Mouse (Mus musculus) skeletal muscle tissue, adult 2 months (tissue): ENCODE results near the gene Cyp24a1.
"Not testable (repeated sequence)": the region's sequence is repeated elsewhere in the genome, so short reads cannot be mapped to it uniquely, and the experiment has no call there.

Experiments used
- DNase-seq: peaks from one replicate; pipeline ENCODE4 v3.0.0-alpha.2; 2012; ENCODE audit warnings: low read depth, low spot score

Cyp24a1 gene

GRCm38 (mm10) chr2:170494784-170495710 is 1.9 kb downstream of the Cyp24a1 start:
- DNase-seq: no peak

DNA sequence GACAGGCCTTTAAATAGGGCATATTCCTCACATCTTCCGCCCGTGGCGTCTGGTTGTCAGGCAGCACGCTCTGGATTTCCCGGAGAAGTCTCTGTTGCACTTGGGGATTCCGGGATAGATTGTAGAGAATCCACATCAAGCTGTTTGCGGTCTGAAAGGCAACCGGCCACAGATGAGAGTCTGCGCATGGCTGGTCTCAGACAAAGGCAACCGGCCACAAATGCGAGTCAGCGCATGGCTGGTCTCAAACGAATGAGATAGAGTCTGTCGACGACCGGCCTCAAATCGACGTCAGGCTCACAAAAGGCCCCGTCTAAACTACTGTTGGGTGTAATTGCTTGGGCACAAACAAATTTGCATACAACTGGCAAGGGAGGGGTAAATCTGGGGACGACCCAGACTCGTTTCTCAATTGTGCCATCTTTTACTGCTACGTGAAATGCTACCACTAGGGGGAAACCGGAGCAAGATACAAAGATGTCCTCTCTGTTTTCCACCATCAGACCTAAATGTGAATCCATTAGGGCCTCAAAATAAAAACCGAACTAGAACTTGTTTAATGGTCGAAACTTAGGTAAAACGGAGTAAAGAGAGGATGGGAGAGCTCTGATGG is 8.9 kb downstream of the Cyp24a1 start:
- no peak for DNase-seq

DNA sequence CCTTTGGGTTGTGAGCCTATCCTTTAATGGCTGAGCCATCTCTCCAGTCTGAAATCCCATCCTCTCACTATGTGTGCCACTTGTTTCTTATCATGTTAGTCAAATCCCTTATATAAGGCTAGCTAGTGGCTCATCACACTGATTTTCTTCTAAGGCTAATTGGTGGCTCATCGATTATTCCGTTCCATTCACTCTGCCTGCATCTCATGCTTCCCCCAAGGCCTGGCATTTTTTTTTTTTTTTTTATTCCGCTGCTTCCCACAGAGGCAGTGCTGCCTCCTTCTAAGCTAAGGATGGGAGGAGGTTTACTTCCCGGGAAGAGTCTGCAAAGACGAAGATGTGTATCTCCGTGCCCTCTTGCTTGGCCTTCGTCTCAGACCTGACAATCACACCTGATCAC is 9.7 kb downstream of the Cyp24a1 start:
- no peak for DNase-seq

GRCm38 (mm10) chr2:170483914-170484313 is 13.0 kb downstream of the Cyp24a1 start:
- DNase-seq: no peak

- no peak for DNase-seq
These were observed 14.9 kb downstream of the Cyp24a1 start for GRCm38 (mm10) chr2:170482019-170482540.

GRCm38 (mm10) chr2:170476643-170477042 is 20.3 kb downstream of the Cyp24a1 start:
- no peak for DNase-seq

DNA sequence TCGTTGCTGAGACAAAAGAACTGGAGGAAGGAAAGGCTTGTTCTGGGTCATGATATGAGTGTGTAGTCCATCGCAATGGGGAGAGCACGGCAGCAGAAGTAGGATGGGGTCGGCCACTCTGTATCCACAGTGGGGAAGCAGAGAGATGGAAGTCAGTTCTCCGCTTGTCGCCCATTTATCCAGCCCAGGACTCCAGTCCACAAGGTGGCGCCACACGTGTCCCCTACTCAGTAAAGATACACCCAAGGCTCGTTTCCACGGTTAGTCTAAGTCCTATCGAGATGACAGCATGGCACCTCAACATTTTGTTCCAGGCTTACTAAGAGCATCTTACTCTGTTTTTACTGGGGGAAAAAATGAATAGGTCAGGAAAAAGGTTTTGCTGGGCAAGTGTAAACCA is 20.7 kb downstream of the Cyp24a1 start:
- DNase-seq: no peak

DNA sequence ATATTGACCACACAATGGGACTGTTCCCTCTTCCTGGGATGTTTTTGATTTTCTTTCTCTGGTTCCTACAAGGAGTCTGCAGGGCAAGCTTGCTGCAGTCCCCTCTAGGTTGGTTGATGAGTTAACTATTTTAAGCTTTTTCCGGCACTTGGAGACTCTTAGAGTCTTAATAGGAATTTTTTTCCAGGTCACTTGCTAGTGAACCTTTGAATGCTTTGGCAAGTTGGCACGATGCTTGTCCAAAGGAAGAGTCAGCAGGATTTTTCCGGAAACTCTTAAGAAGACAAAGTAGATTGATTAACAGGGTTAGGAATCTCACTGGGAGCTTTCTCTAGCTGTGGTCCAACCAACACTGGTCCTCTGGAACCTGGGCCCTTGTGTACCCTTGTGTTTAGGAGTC is 21.8 kb downstream of the Cyp24a1 start:
- DNase-seq: no peak

GRCm38 (mm10) chr2:170474125-170474524 is 22.8 kb downstream of the Cyp24a1 start:
- DNase-seq: no peak

- no peak for DNase-seq
These were observed 26.4 kb downstream of the Cyp24a1 start for GRCm38 (mm10) chr2:170470591-170470990.

DNA sequence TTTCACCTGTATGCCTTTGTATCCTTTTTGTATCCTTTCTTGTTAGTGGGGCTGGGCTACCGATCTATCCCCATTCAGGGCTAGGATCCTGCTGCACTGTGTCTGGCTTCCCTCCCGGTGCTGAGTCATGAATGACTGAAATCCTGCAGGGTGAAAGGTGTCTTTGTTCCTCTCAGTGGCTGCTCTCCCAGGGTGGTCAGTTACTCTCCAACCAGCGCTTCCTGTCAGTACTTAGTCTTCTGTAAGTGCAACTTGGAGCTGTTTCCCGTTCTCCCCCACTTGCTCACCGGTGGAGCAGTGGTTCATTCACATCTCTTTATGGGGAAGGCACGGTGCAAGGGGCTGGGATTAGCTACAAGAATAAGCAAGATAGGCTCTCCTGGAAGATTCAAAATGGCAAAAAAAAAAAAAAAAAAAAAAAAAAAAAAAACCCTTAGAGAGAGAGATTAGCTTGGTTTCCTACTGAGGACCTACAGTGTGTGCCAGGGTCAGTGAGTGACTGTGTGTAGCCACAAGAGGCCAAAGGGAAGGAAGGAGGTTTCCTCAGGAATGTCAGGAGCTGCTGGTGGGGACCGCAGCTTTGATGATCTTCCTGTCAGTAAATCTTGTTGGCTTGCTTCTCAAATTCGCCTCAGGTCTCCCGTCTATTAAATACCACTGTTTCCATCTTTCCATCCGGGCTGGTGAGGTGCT is 27.2 kb downstream of the Cyp24a1 start:
- DNase-seq: no peak

- no peak for DNase-seq
These were observed 28.9 kb downstream of the Cyp24a1 start for GRCm38 (mm10) chr2:170468009-170468408.

DNA sequence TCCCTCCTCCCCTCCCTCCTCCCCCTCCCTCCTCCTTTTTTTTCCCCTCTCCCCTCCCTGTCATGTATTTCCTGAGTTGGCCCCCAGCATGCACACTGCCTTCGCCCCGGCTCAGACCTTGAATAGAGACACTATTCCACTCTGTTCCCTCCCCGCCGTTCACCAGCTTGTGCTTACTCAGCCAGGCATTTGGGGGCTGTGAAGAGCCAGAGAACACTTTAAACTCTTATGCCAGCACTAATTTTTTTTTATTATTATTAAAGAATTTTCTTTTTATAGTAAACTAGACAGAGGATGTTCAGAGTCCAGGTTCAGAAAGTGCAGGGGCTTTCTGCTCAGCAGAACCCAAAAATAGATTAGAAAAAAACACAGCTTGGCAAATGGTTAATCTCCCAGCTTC is 32.1 kb downstream of the Cyp24a1 start:
- DNase-seq: no peak

GRCm38 (mm10) chr2:170461652-170462051 is 35.3 kb downstream of the Cyp24a1 start:
- no peak for DNase-seq

DNA sequence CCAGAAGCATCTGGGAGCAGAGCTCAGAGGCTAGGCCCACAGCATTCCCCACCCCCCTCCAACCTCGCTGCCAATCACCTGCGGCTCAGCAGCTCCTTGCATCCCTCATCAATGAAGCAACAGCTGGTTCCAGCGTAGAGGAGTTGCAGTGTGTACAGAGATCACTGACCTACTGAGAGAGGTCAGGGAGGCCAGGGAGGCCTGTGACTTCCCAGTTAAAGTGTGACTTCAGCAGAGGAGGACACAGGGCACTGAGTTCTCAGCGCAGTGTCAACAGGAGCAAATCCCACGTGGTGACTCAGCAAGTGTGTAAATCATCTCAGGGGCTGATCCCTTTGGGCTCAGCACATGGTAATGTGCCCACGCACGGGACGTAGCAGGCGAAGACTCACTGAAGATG is 37.1 kb downstream of the Cyp24a1 start:
- no peak for DNase-seq

GRCm38 (mm10) chr2:170459183-170459582 is 37.8 kb downstream of the Cyp24a1 start:
- no peak for DNase-seq

DNA sequence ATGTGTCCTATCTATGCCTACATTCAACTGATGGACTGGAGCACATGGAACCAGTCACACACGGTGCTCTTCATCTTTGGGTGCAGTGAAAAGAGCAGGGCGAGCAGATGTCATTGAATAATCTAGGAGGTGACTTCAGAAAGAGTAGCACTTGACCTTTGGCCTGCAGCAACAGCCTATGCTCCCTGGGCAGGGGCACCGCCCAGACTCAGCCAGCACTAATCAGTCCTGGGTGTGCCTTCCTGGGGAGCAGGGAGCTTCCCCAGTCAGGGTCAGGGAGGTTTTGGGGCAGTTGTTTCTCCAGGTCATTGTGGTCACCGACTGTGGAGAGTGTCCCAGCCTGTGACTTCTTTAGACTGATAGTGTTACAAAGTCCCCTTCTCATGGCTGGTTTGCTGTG is 43.1 kb downstream of the Cyp24a1 start:
- not testable (repeated sequence) for DNase-seq

DNA sequence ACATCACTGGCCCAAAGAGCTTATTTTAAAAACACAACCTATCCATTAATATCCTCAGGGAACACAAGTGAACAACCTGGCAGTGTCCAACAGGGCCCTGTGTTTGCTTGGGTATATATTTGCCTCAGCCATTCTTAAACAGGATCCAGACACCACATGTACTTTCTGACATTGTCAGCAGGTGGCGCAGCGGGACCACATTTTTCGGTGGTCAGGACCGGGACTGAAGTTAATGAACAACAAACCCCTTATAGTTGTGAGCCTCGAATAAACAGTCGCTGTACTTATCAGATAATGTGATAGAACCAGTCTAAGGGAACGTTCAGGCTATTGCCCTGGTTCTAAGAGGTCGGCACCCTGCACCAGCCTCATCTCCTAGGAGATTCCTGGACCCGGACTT is 46.0 kb downstream of the Cyp24a1 start:
- peak; percentile 44 for DNase-seq

GRCm38 (mm10) chr2:170447651-170448050 is 49.3 kb downstream of the Cyp24a1 start:
- no peak for DNase-seq

DNA sequence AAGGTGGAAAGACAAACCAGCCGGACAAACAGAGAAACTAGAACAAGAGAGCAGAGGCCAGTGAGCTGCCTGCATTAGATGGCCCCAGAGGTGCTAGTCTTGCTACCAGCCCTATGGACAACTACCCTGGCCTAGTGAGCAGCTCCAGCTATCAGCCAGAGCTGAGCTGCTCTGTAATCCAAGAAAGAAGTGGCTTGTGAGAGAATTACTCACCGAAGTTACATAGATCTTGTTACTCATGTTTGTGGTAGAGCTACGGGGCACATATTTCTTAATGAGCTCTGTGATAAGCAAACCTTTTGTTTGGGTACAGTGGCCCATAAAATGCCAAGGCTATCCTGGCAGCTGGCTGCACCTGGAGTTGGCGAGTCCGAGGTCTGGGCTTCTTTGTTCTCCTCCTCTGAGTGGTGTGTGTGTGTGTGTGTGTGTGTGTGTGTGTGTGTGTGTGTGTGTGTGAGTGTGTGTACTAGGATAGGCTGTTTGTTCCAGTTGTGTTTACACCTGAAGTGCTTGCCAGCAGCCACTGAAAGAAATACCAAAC is 50.0 kb downstream of the Cyp24a1 start:
- DNase-seq: no peak

DNA sequence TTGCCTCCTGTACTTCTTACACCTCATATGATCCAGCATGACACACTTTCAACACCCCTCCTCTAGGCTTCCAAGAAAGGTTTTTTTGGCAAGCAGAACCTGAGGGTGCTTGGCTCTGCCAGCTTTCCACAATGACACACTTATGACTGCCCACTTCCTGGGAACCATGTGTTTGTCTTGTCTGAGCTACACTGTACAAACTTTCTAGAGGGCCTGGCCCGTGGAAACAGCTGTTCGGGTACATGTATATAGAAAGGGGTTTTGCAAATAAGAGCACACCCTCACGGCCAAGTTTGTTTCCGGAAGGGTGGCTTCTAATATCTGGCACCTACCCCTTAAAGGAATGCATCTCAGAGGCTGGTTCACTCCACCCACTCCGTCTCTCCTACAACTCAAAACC is 51.1 kb downstream of the Cyp24a1 start:
- DNase-seq: no peak

DNA sequence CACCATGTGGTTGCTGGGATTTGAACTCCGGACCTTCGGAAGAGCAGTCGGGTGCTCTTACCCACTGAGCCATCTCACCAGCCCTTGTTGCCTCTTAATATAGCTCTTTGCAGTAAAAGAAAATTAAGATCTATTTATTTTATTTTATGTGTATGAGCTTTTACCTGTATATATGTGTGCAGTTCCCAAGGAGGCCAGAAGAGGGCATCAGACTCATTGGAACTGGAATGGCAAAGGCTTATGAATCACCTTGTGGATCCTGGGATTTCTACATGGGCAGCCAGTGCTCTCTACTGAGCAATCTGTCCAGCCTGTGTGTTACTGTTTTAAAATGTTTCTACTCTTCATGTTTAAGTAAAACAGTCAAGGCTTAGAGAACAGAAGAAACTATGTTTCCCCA is 54.4 kb downstream of the Cyp24a1 start:
- no peak for DNase-seq
